25 mouse cellular contexts compared by ENCODE assay signal in genomic region chr2:150745016-150745415, GRCm38 (mm10). TPM values are rescaled to one million over a fixed set of nuclear protein-coding genes. Genes with fewer than 3 reads are reported as not detected.
"Had no signal": no experiment of that assay in that cellular context is flagged by ENCODE, and none has a peak within 500 bp of the region (broad histone marks: within the 10 kb centered on the region; RNA-seq: fewer than 3 reads in every experiment).

No protein-coding gene starts in this region.

- H3K36me3 ChIP-seq: midbrain, embryonic 10.5 days; midbrain, embryonic 12.5 days; neural tube, embryonic 13.5 days; neural tube, embryonic 15.5 days; stomach, embryonic 15.5 days had no signal

- H3K27ac ChIP-seq: midbrain, embryonic 10.5 days; midbrain, embryonic 12.5 days; neural tube, embryonic 13.5 days; neural tube, embryonic 15.5 days; stomach, embryonic 15.5 days; stomach, postnatal 0 days had no signal

- H3K27me3 ChIP-seq: stomach, embryonic 15.5 days had no signal

- DNase-seq: lung, adult 18-20 months; lung, postnatal 10 days; lung, postnatal 4 days; midbrain, embryonic 14.5 days; retina, postnatal 1 day; right cerebral cortex, adult 18-20 months; right cerebral cortex, postnatal 25 days; right cerebral cortex, postnatal 4 days; thymus, adult 2 months; thymus, postnatal 25 days; thymus, postnatal 4 days had no signal

- H3K4me3 ChIP-seq: midbrain, embryonic 10.5 days; midbrain, embryonic 12.5 days; myocyte; neural tube, embryonic 13.5 days; neural tube, embryonic 15.5 days; stomach, embryonic 15.5 days had no signal

RNA-seq across cellular contexts. Expression of gene Vsx1, which starts 55.9 kb away (rescaled TPM):
- total RNA-seq: megakaryocyte, adult 5-6 weeks; megakaryocyte-erythroid progenitor cell, adult 5-6 weeks had no signal
- polyA plus RNA-seq: liver, embryonic 16.5 days; lung, embryonic 14.5 days; lung, embryonic 16.5 days; midbrain, embryonic 14.5 days; myocyte; spleen, adult 2 months; stomach, embryonic 15.5 days; stomach, postnatal 0 days; thymus, adult 2 months; urinary bladder, adult 2 months had no signal
